Mouse (Mus musculus): Measurements from ENCODE around the gene Grm8. TPM values are rescaled to one million over a fixed set of nuclear protein-coding genes. Genes with fewer than 3 reads are reported as not detected.

Grm8 gene
- total and polyA plus RNA-seq, 2 experiments from 2014 or later: 8.0 to 11.4 TPM

GRCm38 (mm10) chr6:27956278-27956857 lies 178.6 kb downstream of the Grm8 start:
- WGBS: 49% methylated on average over 6 of the region's 6 CpGs
- H3K9ac ChIP-seq: no peak overlapping the region
- DNase-seq (no peak), ATAC-seq (peak; percentile 76)
- H3K4me3 ChIP-seq (ENCODE audit: low read depth, low read length): no peak overlapping the region
- H3K4me2 ChIP-seq (ENCODE audit: low read depth): no peak overlapping the region
- no peaks in the 10 kb centered on the region for H3K4me1 ChIP-seq (ENCODE audit: insufficient read depth)
- no peaks in the 10 kb centered on the region for H3K9me3 ChIP-seq (ENCODE audit: low read length)
- no peak overlapping the region for H3K27ac ChIP-seq (ENCODE audit: low read depth, low read length)
- H3K36me3 ChIP-seq (ENCODE audit: insufficient read depth): no peaks in the 10 kb centered on the region
- no peak for TF ChIP-seq CTCF (IDR thresholded peaks at IDR 0.05; ENCODE audit: low read depth)
- H3K27me3 ChIP-seq (ENCODE audit: insufficient read depth, low read length): no peaks in the 10 kb centered on the region

- Histone ChIP-seq H3K4me2 (ENCODE audit: low read depth) (no peak overlapping the region), H3K27ac (ENCODE audit: low read depth, low read length) (no peak overlapping the region), H3K9me3 (ENCODE audit: low read length) (no peaks in the 10 kb centered on the region), H3K4me3 (ENCODE audit: low read depth, low read length) (no peak overlapping the region), H3K4me1 (ENCODE audit: insufficient read depth) (no peaks in the 10 kb centered on the region), H3K36me3 (ENCODE audit: insufficient read depth) (no peaks in the 10 kb centered on the region), H3K9ac (no peak overlapping the region), H3K27me3 (ENCODE audit: insufficient read depth, low read length) (no peaks in the 10 kb centered on the region)
- no peak for TF ChIP-seq CTCF (IDR thresholded peaks at IDR 0.05; ENCODE audit: low read depth)
- no peak for DNase-seq
- no peak for ATAC-seq
- WGBS: 86% methylated on average over 5 of the region's 5 CpGs
Measured at GRCm38 (mm10) chr6:27951433-27951832, 183.5 kb downstream of the Grm8 start.

- no peak for DNase-seq
- no peak overlapping the region for H3K4me3 ChIP-seq (ENCODE audit: low read depth, low read length)
- H3K27ac ChIP-seq (ENCODE audit: low read depth, low read length): no peak overlapping the region
- no peaks in the 10 kb centered on the region for H3K9me3 ChIP-seq (ENCODE audit: low read length)
- ATAC-seq: no peak
- no peaks in the 10 kb centered on the region for H3K36me3 ChIP-seq (ENCODE audit: insufficient read depth)
- H3K4me1 ChIP-seq (ENCODE audit: insufficient read depth): no peaks in the 10 kb centered on the region
- H3K9ac ChIP-seq: no peak overlapping the region
- WGBS: 89% methylated on average over 3 of the region's 3 CpGs
- H3K4me2 ChIP-seq (ENCODE audit: low read depth): no peak overlapping the region
- TF ChIP-seq CTCF (IDR thresholded peaks at IDR 0.05; ENCODE audit: low read depth): no peak
- H3K27me3 ChIP-seq (ENCODE audit: insufficient read depth, low read length): no peaks in the 10 kb centered on the region
Measured at GRCm38 (mm10) chr6:27928058-27928457, 206.9 kb downstream of the Grm8 start.

GRCm38 (mm10) chr6:27913281-27913680 lies 221.7 kb downstream of the Grm8 start:
- 62% methylated on average over 1 of the region's 1 CpGs for WGBS
- DNase-seq (no peak), ATAC-seq (no peak)
- no peak overlapping the region for H3K9ac ChIP-seq
- no peaks in the 10 kb centered on the region for H3K36me3 ChIP-seq (ENCODE audit: insufficient read depth)
- H3K4me3 ChIP-seq (ENCODE audit: low read depth, low read length): no peak overlapping the region
- H3K27me3 ChIP-seq (ENCODE audit: insufficient read depth, low read length): no peaks in the 10 kb centered on the region
- TF ChIP-seq CTCF (IDR thresholded peaks at IDR 0.05; ENCODE audit: low read depth): no peak
- H3K4me1 ChIP-seq (ENCODE audit: insufficient read depth): no peaks in the 10 kb centered on the region
- peaks cover 6% of the 10 kb centered on the region; the same call in 1 of the 2 replicates for H3K9me3 ChIP-seq (ENCODE audit: low read length)
- no peak overlapping the region for H3K4me2 ChIP-seq (ENCODE audit: low read depth)
- no peak overlapping the region for H3K27ac ChIP-seq (ENCODE audit: low read depth, low read length)

- Histone ChIP-seq H3K27me3 (ENCODE audit: insufficient read depth, low read length) (no peaks in the 10 kb centered on the region), H3K4me2 (ENCODE audit: low read depth) (no peak overlapping the region), H3K4me3 (ENCODE audit: low read depth, low read length) (no peak overlapping the region), H3K9me3 (ENCODE audit: low read length) (no peaks in the 10 kb centered on the region), H3K36me3 (ENCODE audit: insufficient read depth) (no peaks in the 10 kb centered on the region), H3K9ac (no peak overlapping the region), H3K27ac (ENCODE audit: low read depth, low read length) (no peak overlapping the region), H3K4me1 (ENCODE audit: insufficient read depth) (no peaks in the 10 kb centered on the region)
- no peak for DNase-seq
- ATAC-seq: no peak
- TF ChIP-seq CTCF (IDR thresholded peaks at IDR 0.05; ENCODE audit: low read depth): no peak
Measured at GRCm38 (mm10) chr6:27904358-27904757, 230.6 kb downstream of the Grm8 start.

GRCm38 (mm10) chr6:27902224-27902623 lies 232.8 kb downstream of the Grm8 start:
- 90% methylated on average over 1 of the region's 1 CpGs for WGBS
- DNase-seq (no peak), ATAC-seq (no peak)
- Histone ChIP-seq H3K4me2 (ENCODE audit: low read depth) (no peak overlapping the region), H3K9me3 (ENCODE audit: low read length) (no peaks in the 10 kb centered on the region), H3K4me1 (ENCODE audit: insufficient read depth) (no peaks in the 10 kb centered on the region), H3K27me3 (ENCODE audit: insufficient read depth, low read length) (no peaks in the 10 kb centered on the region), H3K4me3 (ENCODE audit: low read depth, low read length) (no peak overlapping the region), H3K27ac (ENCODE audit: low read depth, low read length) (no peak overlapping the region), H3K9ac (no peak overlapping the region), H3K36me3 (ENCODE audit: insufficient read depth) (no peaks in the 10 kb centered on the region)
- TF ChIP-seq CTCF (IDR thresholded peaks at IDR 0.05; ENCODE audit: low read depth): no peak

- H3K27me3 ChIP-seq (ENCODE audit: insufficient read depth, low read length): no peaks in the 10 kb centered on the region
- no peak overlapping the region for H3K4me2 ChIP-seq (ENCODE audit: low read depth)
- H3K4me1 ChIP-seq (ENCODE audit: insufficient read depth): no peaks in the 10 kb centered on the region
- no peaks in the 10 kb centered on the region for H3K36me3 ChIP-seq (ENCODE audit: insufficient read depth)
- WGBS: 91% methylated on average over 3 of the region's 3 CpGs
- H3K4me3 ChIP-seq (ENCODE audit: low read depth, low read length): no peak overlapping the region
- no peaks in the 10 kb centered on the region for H3K9me3 ChIP-seq (ENCODE audit: low read length)
- no peak for TF ChIP-seq CTCF (IDR thresholded peaks at IDR 0.05; ENCODE audit: low read depth)
- no peak overlapping the region for H3K9ac ChIP-seq
- no peak for ATAC-seq
- H3K27ac ChIP-seq (ENCODE audit: low read depth, low read length): no peak overlapping the region
- no peak for DNase-seq
Measured at GRCm38 (mm10) chr6:27901396-27901795, 233.6 kb downstream of the Grm8 start.
